Mouse (Mus musculus) neural tube, embryonic 11.5 days (tissue): ENCODE results near the gene Tmem150b. TPM values are rescaled to one million over a fixed set of nuclear protein-coding genes. Genes with fewer than 3 reads are reported as not detected.
A peak's percentile ranks its signal among the peaks of the same experiment; 100 is the strongest.

Experiments
- ATAC-seq: fragments of 200-750 bp; cut with Nextera tagmentation; 2 replicates; pipeline ENCODE4 v1.8.0; 2017; ENCODE audit warnings: moderate number of reproducible peaks, mild to moderate bottlenecking, moderate TSS enrichment, moderate library complexity; ENCODE audit not compliant: insufficient read depth, low FRiP score, low TSS enrichment
- DNase-seq: peaks from one replicate; pipeline ENCODE4 v3.0.0-alpha.2; 2015; ENCODE audit warnings: low spot score
- H3K27ac ChIP-seq: fragments of 300-500 bp; sonication (generic); 2 replicates; pipeline ENCODE4 v1.5.1; 2014; ENCODE audit warnings: low read depth, mild to moderate bottlenecking, low read length
- H3K27me3 ChIP-seq: fragments of 300-500 bp; sonication (generic); 2 replicates; pipeline ENCODE4 v1.6.1; 2014; ENCODE audit warnings: mild to moderate bottlenecking, low read length, mixed read lengths; ENCODE audit not compliant: control insufficient read depth, insufficient read depth
- H3K36me3 ChIP-seq: fragments of 300-500 bp; sonication (generic); 2 replicates; pipeline ENCODE4 v1.6.1; 2014; ENCODE audit warnings: mild to moderate bottlenecking, low read length, moderate library complexity, mixed read lengths; ENCODE audit not compliant: control insufficient read depth, insufficient read depth
- H3K4me1 ChIP-seq: fragments of 300-500 bp; sonication (generic); 2 replicates; pipeline ENCODE4 v1.6.1; 2014; ENCODE audit warnings: low read length, mixed read lengths; ENCODE audit not compliant: control insufficient read depth, insufficient read depth
- H3K4me2 ChIP-seq: fragments of 300-500 bp; sonication (generic); 2 replicates; pipeline ENCODE4 v1.6.1; 2014; ENCODE audit warnings: low read depth, mild to moderate bottlenecking, moderate library complexity
- H3K4me3 ChIP-seq: fragments of 300-500 bp; sonication (generic); 2 replicates; pipeline ENCODE4 v1.5.1; 2014; ENCODE audit warnings: low read depth, low read length
- H3K9ac ChIP-seq: fragments of 300-500 bp; sonication (generic); 2 replicates; pipeline ENCODE4 v1.6.1; 2014; ENCODE audit warnings: mild to moderate bottlenecking, low read length
- H3K9me3 ChIP-seq: fragments of 300-500 bp; sonication (generic); 2 replicates; pipeline ENCODE4 v1.6.1; 2016; ENCODE audit warnings: low read length; ENCODE audit not compliant: control insufficient read depth
- WGBS: fragments of 180-500 bp; shearing (Covaris S2); extraction: QIAGEN DNeasy Blood & Tissue Kit; methylation state at CpG from one replicate; pipeline ENCODE4 v1.1.7; 2014; 5-methylcytosine and 5-hydroxymethylcytosine counted together
- polyA plus RNA-seq: library from polyadenylated mRNA; unstranded; fragments of >200 nt; fragmentation: Nextera tagmentation; extraction: Ambion mirVana; gene quantifications from 2 replicates; pipeline ENCODE4 v1.2.1, GENCODE M21; 2014

Tmem150b gene
- polyA plus RNA-seq, 1 experiment from 2014 or later, result 0.17 TPM

- no peaks in the 10 kb centered on the region for H3K27me3 ChIP-seq
- ATAC-seq (no peak), DNase-seq (no peak)
- H3K36me3 ChIP-seq, result peaks cover 2% of the 10 kb centered on the region
- no peaks in the 10 kb centered on the region for H3K9me3 ChIP-seq
- H3K4me2 ChIP-seq, result no peak overlapping the region
- no peak overlapping the region for H3K9ac ChIP-seq
- H3K4me3 ChIP-seq, result no peak overlapping the region
- no peak overlapping the region for H3K27ac ChIP-seq
- H3K4me1 ChIP-seq, result peaks cover 4% of the 10 kb centered on the region; the same call in 1 of the 2 replicates
- 87% methylated on average over 5 of the region's 5 CpGs for WGBS
Measured at GRCm38 (mm10) chr7:4683307-4683706, 41.7 kb downstream of the Tmem150b start.

GRCm38 (mm10) chr7:4675200-4675599, 49.8 kb downstream of the Tmem150b start:
- ATAC-seq (no peak), DNase-seq (no peak)
- Histone ChIP-seq H3K9me3 (no peaks in the 10 kb centered on the region), H3K27ac (no peak overlapping the region), H3K27me3 (no peaks in the 10 kb centered on the region), H3K4me2 (no peak overlapping the region), H3K9ac (no peak overlapping the region), H3K4me1 (no peaks in the 10 kb centered on the region), H3K36me3 (peaks cover 8% of the 10 kb centered on the region), H3K4me3 (no peak overlapping the region)
- 93% methylated on average over 7 of the region's 7 CpGs for WGBS

DNA sequence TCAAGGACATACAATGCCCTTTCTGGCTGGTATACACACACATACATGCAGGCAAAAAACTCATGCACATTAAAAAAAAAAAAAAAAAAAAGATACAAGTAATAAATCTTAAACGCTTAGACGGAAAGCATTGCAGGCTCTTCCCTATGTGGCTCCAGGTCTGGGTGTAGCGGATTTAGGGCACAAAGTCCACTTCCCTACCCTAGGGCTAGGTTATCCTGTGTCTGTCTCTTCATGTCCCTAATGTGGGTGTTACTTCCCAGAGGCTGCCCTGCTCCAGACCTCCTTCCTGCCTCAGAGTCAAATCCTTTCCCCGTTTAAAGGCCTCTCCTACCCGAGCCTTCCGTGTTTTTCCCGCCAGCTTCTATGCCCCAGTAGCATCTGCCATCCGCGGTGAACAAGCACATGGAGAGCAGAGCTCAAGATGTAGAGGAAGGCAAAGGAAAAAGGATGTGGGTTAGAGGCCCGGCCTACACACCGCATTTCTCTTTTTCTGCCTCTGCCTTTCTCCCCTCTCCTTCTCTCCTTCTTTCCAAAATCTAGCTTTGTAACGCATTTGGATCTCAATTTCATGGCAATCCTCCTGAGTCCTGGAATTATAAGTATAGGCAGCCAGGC, 50.8 kb downstream of the Tmem150b start:
- Histone ChIP-seq H3K9ac (no peak overlapping the region), H3K4me2 (no peak overlapping the region), H3K27ac (no peak overlapping the region), H3K27me3 (no peaks in the 10 kb centered on the region), H3K9me3 (no peaks in the 10 kb centered on the region), H3K36me3 (peaks cover 9% of the 10 kb centered on the region), H3K4me1 (no peaks in the 10 kb centered on the region), H3K4me3 (no peak overlapping the region)
- ATAC-seq (no peak), DNase-seq (no peak)
- 93% methylated on average over 12 of the region's 12 CpGs for WGBS

DNA sequence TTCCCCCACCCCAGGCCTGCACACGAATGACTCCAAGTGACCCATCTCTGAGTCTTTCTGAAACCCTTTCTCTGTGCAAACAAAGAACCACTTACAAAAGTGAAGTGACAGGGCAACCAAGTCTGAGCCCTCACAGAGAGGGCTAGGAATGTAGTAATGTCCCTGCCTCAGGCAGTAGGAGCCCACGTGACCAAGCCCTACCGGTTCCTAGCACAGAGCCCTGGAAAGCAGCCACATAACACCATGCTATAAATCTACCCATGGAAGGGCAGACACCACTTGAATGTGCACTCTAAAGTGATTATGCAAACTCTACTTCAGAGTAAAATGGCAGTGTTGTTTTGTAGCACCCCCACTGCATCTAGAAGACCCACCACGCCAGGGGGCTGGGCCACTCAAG, 53.1 kb downstream of the Tmem150b start:
- H3K9me3 ChIP-seq, result no peaks in the 10 kb centered on the region
- peaks cover 6% of the 10 kb centered on the region for H3K36me3 ChIP-seq

DNA sequence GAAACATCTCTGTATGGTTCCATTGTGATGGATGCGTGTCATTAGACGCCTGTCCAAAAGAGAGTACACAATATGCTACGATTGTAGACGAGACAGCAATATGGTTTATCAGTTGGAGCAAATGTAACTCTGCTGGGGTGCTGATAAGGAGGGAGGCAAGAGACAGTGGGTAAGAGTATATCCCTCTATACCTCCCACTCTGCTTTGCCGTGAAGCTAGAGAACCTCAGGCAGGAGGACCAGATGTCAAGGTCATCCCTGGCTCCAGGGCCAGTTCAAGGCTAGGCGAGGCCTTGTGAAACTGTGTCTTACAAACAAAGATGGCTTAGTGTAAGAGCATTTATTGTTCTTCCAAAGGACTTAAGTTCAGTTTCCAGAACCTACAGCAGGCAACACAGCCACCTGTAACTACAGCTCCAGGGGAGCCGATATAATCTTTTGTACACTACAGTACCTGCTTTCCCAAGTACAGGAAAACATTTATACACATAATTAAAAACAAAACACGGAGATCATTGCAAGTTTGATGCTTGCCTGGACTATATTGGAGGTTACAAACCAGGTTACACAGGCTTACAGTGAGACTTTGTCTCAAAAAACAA, 54.3 kb downstream of the Tmem150b start:
- peaks cover 6% of the 10 kb centered on the region for H3K36me3 ChIP-seq

More for the DNA sequence above, 53.1 kb downstream of the Tmem150b start:
- Histone ChIP-seq H3K4me2 (no peak overlapping the region), H3K4me1 (no peaks in the 10 kb centered on the region), H3K4me3 (no peak overlapping the region), H3K9ac (no peak overlapping the region), H3K27ac (0 out of 2 replicates have a peak overlapping the region, but pooled peaks have one; percentile 20), H3K27me3 (no peaks in the 10 kb centered on the region)
- 66% methylated on average over 4 of the region's 4 CpGs for WGBS
- DNase-seq (peak; percentile 28), ATAC-seq (peak; percentile 95)

GRCm38 (mm10) chr7:4669156-4669555, 55.9 kb downstream of the Tmem150b start:
- Histone ChIP-seq H3K36me3 (peaks cover 6% of the 10 kb centered on the region), H3K4me3 (no peak overlapping the region), H3K27ac (no peak overlapping the region), H3K4me1 (no peaks in the 10 kb centered on the region), H3K27me3 (no peaks in the 10 kb centered on the region), H3K9me3 (no peaks in the 10 kb centered on the region), H3K4me2 (no peak overlapping the region), H3K9ac (no peak overlapping the region)
- DNase-seq (no peak), ATAC-seq (no peak)
- WGBS, result 93% methylated on average over 9 of the region's 9 CpGs

More for the DNA sequence above, 54.3 kb downstream of the Tmem150b start:
- Histone ChIP-seq H3K9ac (no peak overlapping the region), H3K4me2 (no peak overlapping the region), H3K27me3 (no peaks in the 10 kb centered on the region), H3K4me1 (no peaks in the 10 kb centered on the region), H3K27ac (no peak overlapping the region), H3K9me3 (no peaks in the 10 kb centered on the region), H3K4me3 (no peak overlapping the region)
- no peak for ATAC-seq
- WGBS, result 93% methylated on average over 8 of the region's 8 CpGs
- no peak for DNase-seq

DNA sequence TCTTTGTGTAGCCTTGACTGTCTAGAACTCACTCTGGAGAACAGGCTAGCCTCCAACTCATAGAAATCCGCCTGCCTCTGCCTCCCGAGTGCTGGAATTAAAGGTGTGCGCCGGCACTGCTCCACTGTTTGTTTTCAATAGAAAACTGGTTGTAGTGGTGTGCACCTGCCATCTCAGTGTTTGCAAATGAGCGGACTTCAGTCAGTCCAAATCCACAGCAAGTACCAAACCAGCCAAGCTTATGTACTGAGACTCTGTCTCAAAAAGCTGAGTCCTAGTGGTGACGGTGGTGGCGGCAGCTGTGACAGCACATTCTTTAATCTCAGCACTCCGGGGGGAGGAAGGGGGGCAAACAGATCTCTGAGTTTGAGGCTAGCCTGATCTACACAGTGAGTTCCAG, 56.5 kb downstream of the Tmem150b start:
- no peak overlapping the region for H3K4me2 ChIP-seq
- no peaks in the 10 kb centered on the region for H3K27me3 ChIP-seq
- DNase-seq (no peak), ATAC-seq (no peak)
- H3K4me3 ChIP-seq, result no peak overlapping the region
- H3K9ac ChIP-seq, result no peak overlapping the region
- no peaks in the 10 kb centered on the region for H3K9me3 ChIP-seq
- no peak overlapping the region for H3K27ac ChIP-seq
- peaks cover 7% of the 10 kb centered on the region for H3K36me3 ChIP-seq
- H3K4me1 ChIP-seq, result no peaks in the 10 kb centered on the region
- WGBS, result 93% methylated on average over 8 of the region's 8 CpGs

DNA sequence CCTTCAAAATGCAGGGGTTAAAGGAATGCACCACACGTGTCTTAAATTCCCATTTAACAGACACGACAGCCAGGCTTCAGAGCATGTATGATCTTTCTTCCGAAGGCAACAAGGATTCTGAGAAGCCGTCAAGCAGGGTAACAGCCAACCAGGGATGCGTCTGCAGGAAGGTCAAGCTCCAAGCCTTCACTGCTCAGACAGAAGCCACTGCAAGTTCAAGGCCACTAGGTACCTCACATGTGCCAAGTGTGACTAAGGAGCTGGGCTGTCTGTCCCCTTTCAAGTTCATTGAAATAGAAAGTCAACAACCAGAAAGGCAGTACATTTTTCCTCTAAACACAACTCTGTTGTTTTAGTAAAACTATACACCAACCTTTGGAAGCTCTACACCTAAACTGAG, 58.2 kb downstream of the Tmem150b start:
- Histone ChIP-seq H3K36me3 (peaks cover 7% of the 10 kb centered on the region), H3K4me3 (no peak overlapping the region), H3K27me3 (no peaks in the 10 kb centered on the region), H3K9me3 (no peaks in the 10 kb centered on the region), H3K9ac (no peak overlapping the region), H3K27ac (no peak overlapping the region), H3K4me1 (no peaks in the 10 kb centered on the region), H3K4me2 (no peak overlapping the region)
- DNase-seq (no peak), ATAC-seq (no peak)
- WGBS, result 94% methylated on average over 5 of the region's 5 CpGs

- Histone ChIP-seq H3K4me3 (no peak overlapping the region), H3K9me3 (no peaks in the 10 kb centered on the region), H3K27ac (no peak overlapping the region), H3K9ac (no peak overlapping the region), H3K4me1 (0 out of 2 replicates have a peak, but pooled peaks cover 3% of the 10 kb centered on the region), H3K4me2 (no peak overlapping the region), H3K36me3 (peaks cover 4% of the 10 kb centered on the region), H3K27me3 (no peaks in the 10 kb centered on the region)
- no peak for ATAC-seq
- WGBS, result 91% methylated on average over 2 of the region's 2 CpGs
- no peak for DNase-seq
Measured at GRCm38 (mm10) chr7:4663742-4664141, 61.3 kb downstream of the Tmem150b start.
